ENCODE assay signal across 33 mouse cellular contexts in genomic region chr16:51925639-51926038, GRCm38 (mm10).
"Had no signal": no experiment of that assay in that cellular context is flagged by ENCODE, and none has a peak within 500 bp of the region (broad histone marks: within the 10 kb centered on the region; RNA-seq: fewer than 3 reads in every experiment).

No protein-coding gene starts in this region.

- DNase-seq: heart, postnatal 10 days; heart, postnatal 14 days; heart, postnatal 36 days; heart, postnatal 4 days; kidney, adult 11 months; kidney, adult 18-20 months; kidney, adult 2 months; kidney, adult 8-10 months; kidney, adult 9 months; kidney, postnatal 10 days; kidney, postnatal 14 days; kidney, postnatal 25 days; kidney, postnatal 36 days; kidney, postnatal 4 days; layer of hippocampus, adult 9-11 months; layer of hippocampus, postnatal 36 days had no signal

- H3K4me2 ChIP-seq: heart, embryonic 11.5 days; heart, embryonic 12.5 days; heart, embryonic 13.5 days; heart, embryonic 15.5 days; hindbrain, embryonic 12.5 days; hindbrain, embryonic 13.5 days; hindbrain, embryonic 14.5 days; hindbrain, embryonic 15.5 days; intestine, embryonic 15.5 days; kidney, embryonic 15.5 days had no signal

- H3K9ac ChIP-seq: heart, embryonic 12.5 days; heart, embryonic 13.5 days; heart, embryonic 15.5 days; hindbrain, embryonic 12.5 days; hindbrain, embryonic 13.5 days; hindbrain, embryonic 14.5 days; hindbrain, embryonic 15.5 days; intestine, embryonic 15.5 days; kidney, embryonic 15.5 days had no signal

- H3K27ac ChIP-seq: heart, embryonic 13.5 days; heart, embryonic 15.5 days; hindbrain, embryonic 10.5 days; hindbrain, embryonic 12.5 days; hindbrain, embryonic 13.5 days; hindbrain, embryonic 14.5 days; hindbrain, embryonic 15.5 days; hindbrain, postnatal 0 days; intestine, embryonic 15.5 days; kidney, embryonic 15.5 days; kidney, postnatal 0 days; layer of hippocampus, adult 2 months; left cerebral cortex, adult 2 months had no signal

- H3K9me3 ChIP-seq: heart, embryonic 12.5 days; heart, embryonic 13.5 days; heart, embryonic 15.5 days; hindbrain, embryonic 10.5 days; hindbrain, embryonic 12.5 days; hindbrain, embryonic 13.5 days; hindbrain, embryonic 15.5 days; intestine, embryonic 15.5 days; kidney, embryonic 15.5 days had no signal

- H3K4me1 ChIP-seq: heart, embryonic 12.5 days; heart, embryonic 13.5 days; heart, embryonic 15.5 days; hindbrain, embryonic 10.5 days; hindbrain, embryonic 12.5 days; hindbrain, embryonic 13.5 days; hindbrain, embryonic 15.5 days; intestine, embryonic 15.5 days; kidney, embryonic 15.5 days had no signal

- H3K36me3 ChIP-seq: heart, embryonic 12.5 days; heart, embryonic 13.5 days; heart, embryonic 15.5 days; hindbrain, embryonic 10.5 days; hindbrain, embryonic 12.5 days; hindbrain, embryonic 13.5 days; hindbrain, embryonic 15.5 days; intestine, embryonic 15.5 days; kidney, embryonic 15.5 days had no signal

- H3K27me3 ChIP-seq: heart, embryonic 12.5 days; heart, embryonic 13.5 days; heart, embryonic 15.5 days; hindbrain, embryonic 12.5 days; hindbrain, embryonic 13.5 days; hindbrain, embryonic 15.5 days; intestine, embryonic 15.5 days; kidney, embryonic 15.5 days had no signal

- ATAC-seq: hindbrain, embryonic 16.5 days; hindbrain, postnatal 0 days; inflammation-experienced regulatory T-cells, adult 6 months; intestine, embryonic 15.5 days had no signal

- H3K4me3 ChIP-seq: heart, embryonic 12.5 days; heart, embryonic 13.5 days; heart, embryonic 15.5 days; hindbrain, embryonic 10.5 days; hindbrain, embryonic 12.5 days; hindbrain, embryonic 13.5 days; hindbrain, embryonic 15.5 days; intestine, embryonic 15.5 days; kidney, embryonic 15.5 days; layer of hippocampus, adult 2 months; left cerebral cortex, adult 2 months had no signal
